Mouse (Mus musculus): ENCODE measurements around the gene Sox6. TPM values are rescaled to one million over a fixed set of nuclear protein-coding genes. Genes with fewer than 3 reads are reported as not detected.

Gene Sox6
- polyA plus RNA-seq, 1 experiment, result 2.9 TPM

DNA sequence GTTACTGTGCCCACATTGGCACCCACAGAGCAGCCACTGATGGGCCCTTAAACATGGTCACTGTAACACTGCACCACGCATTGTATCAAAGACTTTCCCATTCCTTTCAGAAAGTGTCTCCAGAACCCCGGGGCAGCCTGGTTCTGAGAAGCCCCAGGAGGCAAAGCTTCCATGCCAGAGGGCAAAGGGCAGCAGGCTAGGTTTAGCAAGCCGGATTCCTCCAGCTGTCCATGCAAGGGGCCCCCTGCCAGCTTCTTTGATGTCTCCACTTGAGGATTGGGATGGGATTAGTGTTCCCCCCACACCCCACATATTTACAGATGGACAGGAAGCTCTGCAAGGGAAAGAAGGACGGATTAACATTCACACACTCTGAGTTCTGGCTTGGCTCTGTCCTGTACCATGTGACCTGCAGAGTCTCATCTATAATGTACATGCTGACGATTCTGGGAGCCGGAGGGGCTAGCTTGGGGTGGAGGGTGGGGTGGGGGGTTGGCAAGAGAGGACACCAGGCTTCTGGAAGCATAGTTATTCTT lies 592.0 kb downstream of the Sox6 start:
- Histone ChIP-seq H3K4me3 (ENCODE audit: insufficient read depth, low read length) (no peak overlapping the region), H3K4me1 (ENCODE audit: control insufficient read depth, insufficient read depth, low read length) (no peaks in the 10 kb centered on the region), H3K27ac (ENCODE audit: insufficient read depth, low read length) (no peak overlapping the region)
- no peak for TF ChIP-seq CTCF (IDR thresholded peaks at IDR 0.05; ENCODE audit: borderline replicate concordance, insufficient read depth, low read length)

DNA sequence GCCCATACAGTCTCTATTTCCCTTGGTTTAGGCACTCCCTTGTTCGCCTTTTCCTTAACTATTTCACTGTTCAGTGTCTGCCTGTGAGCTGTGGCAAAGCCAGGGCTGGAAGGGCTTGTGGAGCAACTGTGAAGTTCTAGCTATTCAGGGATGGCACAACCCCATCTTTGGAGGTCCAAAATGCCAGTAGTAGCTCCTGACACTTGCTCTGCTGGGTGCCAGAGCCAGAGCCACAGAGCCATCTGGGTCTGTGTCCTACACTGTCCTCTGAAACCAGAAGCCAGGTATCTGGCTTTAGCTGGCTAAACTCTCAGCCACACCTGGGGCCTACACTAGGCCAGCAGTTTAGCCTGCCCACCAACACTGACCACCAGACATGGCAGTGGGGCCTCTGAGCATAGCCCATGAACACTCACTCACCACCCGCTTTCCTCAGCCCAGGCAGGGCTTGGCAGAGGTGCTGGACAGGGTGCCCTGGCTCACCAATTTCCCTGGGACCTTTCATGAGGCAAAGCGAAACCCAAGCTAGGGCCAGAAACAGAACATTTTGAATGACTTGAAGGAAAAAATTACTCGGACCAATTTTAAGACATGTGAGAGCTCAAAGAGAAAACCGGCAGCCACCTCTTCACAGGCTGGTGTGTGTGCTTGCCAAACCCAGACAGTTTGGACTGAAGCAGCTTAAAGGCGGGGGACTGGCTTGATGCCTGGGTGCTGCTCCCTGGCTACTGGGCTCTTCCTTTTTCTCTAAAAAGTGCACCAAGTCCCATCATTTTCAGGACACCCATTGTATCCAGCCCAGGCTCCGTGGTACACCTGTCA lies 612.2 kb downstream of the Sox6 start:
- Histone ChIP-seq H3K4me1 (ENCODE audit: control insufficient read depth, insufficient read depth, low read length) (no peaks in the 10 kb centered on the region), H3K4me3 (ENCODE audit: insufficient read depth, low read length) (no peak overlapping the region), H3K27ac (ENCODE audit: insufficient read depth, low read length) (no peak overlapping the region)
- TF ChIP-seq CTCF (IDR thresholded peaks at IDR 0.05; ENCODE audit: borderline replicate concordance, insufficient read depth, low read length) (no peak), POLR2A (IDR thresholded peaks at IDR 0.05; ENCODE audit: low read depth, low read length) (no peak)

DNA sequence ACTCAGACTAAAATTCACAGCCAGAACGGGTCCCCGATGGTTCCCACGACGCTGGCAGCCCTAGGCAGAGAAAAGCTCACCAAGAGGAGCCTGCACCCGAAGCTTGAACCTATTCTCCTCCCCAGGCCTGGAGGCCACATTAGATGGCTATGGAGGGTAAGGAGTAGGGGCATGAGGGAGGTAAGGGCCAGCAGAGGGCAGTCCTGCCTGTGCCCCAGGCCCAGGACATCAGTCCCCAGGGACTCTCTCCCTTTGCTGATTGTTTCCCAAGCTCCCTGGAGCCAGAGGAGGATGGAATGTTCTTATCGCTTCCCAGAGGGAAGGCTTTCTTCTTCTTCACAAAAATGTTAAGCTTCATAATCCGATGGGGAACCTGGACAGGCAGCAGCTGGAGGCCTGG lies 615.8 kb downstream of the Sox6 start:
- Histone ChIP-seq H3K4me1 (ENCODE audit: control insufficient read depth, insufficient read depth, low read length) (no peaks in the 10 kb centered on the region), H3K4me3 (ENCODE audit: insufficient read depth, low read length) (no peak overlapping the region), H3K27ac (ENCODE audit: insufficient read depth, low read length) (no peak overlapping the region)
- no peak for TF ChIP-seq POLR2A (IDR thresholded peaks at IDR 0.05; ENCODE audit: low read depth, low read length)
- TF ChIP-seq CTCF (IDR thresholded peaks at IDR 0.05; ENCODE audit: borderline replicate concordance, insufficient read depth, low read length), result no peak

DNA sequence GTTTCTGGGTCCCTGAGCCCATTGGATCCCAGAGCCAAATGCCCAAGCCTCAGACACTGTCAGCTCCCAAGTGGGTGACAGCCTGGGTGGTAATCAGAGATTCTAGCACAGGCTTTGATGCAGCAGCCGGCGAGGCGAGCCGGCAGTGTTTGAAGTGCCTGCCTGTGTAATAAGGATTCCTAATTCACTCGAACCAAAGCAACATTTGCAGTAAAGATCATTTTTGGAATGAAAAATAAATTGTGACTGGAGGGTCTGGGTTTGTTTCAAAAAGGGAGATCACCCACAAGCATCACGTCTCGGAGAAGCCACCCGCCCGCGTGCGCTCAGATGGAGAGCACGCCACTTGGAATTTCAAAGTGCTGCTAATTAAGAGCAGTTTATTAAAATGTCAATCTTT lies 617.6 kb downstream of the Sox6 start:
- no peaks in the 10 kb centered on the region for H3K4me1 ChIP-seq (ENCODE audit: control insufficient read depth, insufficient read depth, low read length)
- TF ChIP-seq CTCF (IDR thresholded peaks at IDR 0.05; ENCODE audit: borderline replicate concordance, insufficient read depth, low read length), result no peak
- TF ChIP-seq POLR2A (IDR thresholded peaks at IDR 0.05; ENCODE audit: low read depth, low read length), result no peak
- no peak overlapping the region for H3K27ac ChIP-seq (ENCODE audit: insufficient read depth, low read length)
- H3K4me3 ChIP-seq (ENCODE audit: insufficient read depth, low read length), result no peak overlapping the region

Other genes with a start within 250 kb of the Sox6 start
- gene 1110004F10Rik, start 601 bp upstream of the Sox6 start, polyA plus RNA-seq (2011; ENCODE audit: insufficient read length, low read depth, missing spikeins), result 145 and 156 TPM in 2 replicates
- gene Gm4353, start 45.8 kb upstream of the Sox6 start, polyA plus RNA-seq (2011; ENCODE audit: insufficient read length, low read depth, missing spikeins), result 0.98 TPM in 1 of 2 replicates, not detected in the other

Measured in embryonic fibroblast, embryonic 13.5 days (primary cell).